Mouse (Mus musculus): ENCODE measurements around the gene Lmf1. TPM values are rescaled to one million over a fixed set of nuclear protein-coding genes. Genes with fewer than 3 reads are reported as not detected.
A peak's percentile ranks its signal among the peaks of the same experiment; 100 is the strongest.

Gene Lmf1
- polyA plus RNA-seq, 1 experiment from 2014 or later: 20.9 TPM

DNA sequence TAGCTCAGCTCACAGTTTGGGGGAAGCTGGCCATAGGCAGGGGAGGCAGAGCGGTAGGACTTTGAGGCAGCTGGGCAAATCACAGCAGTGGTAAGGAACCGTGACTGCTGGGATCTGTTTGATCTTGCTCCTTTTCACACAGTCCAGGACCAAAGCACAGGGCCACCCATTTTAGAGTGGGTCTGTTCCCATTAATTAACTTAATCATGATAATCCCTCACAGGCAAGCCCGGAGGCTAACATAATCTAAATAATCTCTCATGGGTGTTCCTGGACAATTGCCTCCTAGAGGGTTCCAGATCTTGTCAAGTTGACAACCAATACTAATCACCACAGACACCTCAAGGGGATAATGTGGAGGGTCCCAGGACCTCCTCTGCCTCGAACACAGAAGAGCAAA is 19.3 kb upstream of the Lmf1 start:
- Histone ChIP-seq H3K27ac (peak overlapping the region; percentile 92), H3K36me3 (ENCODE audit: poor library complexity, severe bottlenecking) (no peaks in the 10 kb centered on the region), H3K27me3 (0 out of 2 replicates have a peak, but pooled peaks cover 4% of the 10 kb centered on the region), H3K4me2 (no peak overlapping the region), H3K4me1 (peaks cover 77% of the 10 kb centered on the region), H3K9me3 (replicated peaks) (no peaks in the 10 kb centered on the region), H3K9ac (no peak overlapping the region), H3K4me3 (no peak overlapping the region)
- ATAC-seq: no peak
- WGBS: 15% methylated on average over 4 of the region's 4 CpGs

DNA sequence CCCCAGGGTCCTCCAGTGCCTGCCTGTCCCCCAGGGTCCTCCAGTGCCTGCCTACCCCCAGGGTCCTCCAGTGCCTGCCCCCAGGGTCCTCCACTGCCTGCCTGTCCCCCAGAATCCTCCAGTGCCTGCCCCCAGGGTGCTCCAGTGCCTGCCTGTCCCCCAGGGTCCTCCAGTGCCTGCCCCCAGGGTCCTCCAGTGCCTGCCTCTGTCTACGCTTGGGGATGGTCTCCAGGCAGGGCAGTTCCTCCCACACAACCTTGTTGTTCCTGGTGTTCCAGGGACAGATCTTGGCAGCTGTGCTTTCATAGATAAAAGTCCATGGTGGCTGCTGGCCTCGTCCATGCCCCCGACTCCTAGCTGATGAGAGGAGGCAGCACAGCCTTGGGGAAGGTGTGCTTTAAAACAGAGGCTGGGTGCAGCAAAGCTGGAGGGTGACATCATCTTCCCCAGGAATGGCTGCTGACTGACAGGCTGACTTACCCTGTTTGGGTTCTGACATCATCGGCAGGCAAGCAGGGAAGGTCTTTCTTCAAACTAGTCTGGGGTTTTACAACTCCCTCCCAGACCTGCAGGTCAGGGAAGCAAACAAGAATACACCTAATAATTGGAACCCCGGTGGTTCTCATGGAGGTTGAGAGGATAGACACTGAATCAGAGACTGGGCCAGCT is 18.2 kb upstream of the Lmf1 start:
- 0 out of 2 replicates have a peak, but pooled peaks cover 2% of the 10 kb centered on the region for H3K27me3 ChIP-seq
- 25% methylated on average over 5 of the region's 5 CpGs for WGBS
- peaks cover 83% of the 10 kb centered on the region for H3K4me1 ChIP-seq
- H3K4me2 ChIP-seq: peak overlapping the region; percentile 32
- no peak overlapping the region for H3K4me3 ChIP-seq
- ATAC-seq: no peak
- H3K36me3 ChIP-seq (ENCODE audit: poor library complexity, severe bottlenecking): no peaks in the 10 kb centered on the region
- H3K9ac ChIP-seq: peak overlapping the region; percentile 30; the same call in 1 of the 2 replicates
- H3K9me3 ChIP-seq (replicated peaks): no peaks in the 10 kb centered on the region
- H3K27ac ChIP-seq: peak overlapping the region; percentile 92

DNA sequence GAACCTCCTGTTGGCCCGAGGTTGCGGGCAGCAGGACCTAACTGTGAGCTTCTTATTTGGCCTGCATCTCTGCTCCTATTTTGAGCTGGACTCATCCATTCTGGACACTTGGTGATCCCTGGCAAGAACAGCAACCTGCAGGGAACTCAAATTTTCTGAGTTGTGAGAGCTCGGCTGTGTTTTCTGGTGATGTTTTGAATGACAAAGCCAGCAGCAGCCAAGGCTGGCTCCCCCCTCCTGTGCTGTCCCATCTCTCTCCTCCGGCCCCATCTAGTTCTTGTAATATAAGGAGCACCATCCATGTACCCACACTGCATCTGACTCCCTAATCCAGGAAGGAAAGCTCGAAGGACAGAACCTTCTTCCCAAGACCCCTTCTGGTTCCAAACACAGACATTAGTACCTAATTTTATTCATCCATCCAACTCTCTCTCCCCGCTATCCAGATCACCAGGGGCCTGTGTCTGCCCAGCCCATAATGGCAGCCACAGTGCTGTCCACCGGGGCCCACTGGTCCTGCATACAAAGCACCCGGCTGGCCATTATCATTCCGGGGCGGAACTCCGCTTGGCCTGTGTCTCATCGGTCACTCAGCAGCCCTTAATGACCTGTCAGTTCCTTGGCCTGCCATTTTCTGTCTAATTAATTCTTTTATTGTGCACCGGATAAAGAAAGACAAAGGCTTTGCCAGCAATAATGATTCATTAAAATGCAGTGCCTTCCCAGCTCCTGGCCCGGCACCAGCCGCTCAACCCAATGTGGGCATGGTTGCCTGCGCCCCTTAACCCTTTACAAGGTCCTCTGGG is 17.5 kb upstream of the Lmf1 start:
- H3K4me1 ChIP-seq: peaks cover 83% of the 10 kb centered on the region
- no peaks in the 10 kb centered on the region for H3K9me3 ChIP-seq (replicated peaks)
- no peak overlapping the region for H3K9ac ChIP-seq
- peak overlapping the region; percentile 32 for H3K4me2 ChIP-seq
- H3K27me3 ChIP-seq: no peaks in the 10 kb centered on the region
- H3K36me3 ChIP-seq (ENCODE audit: poor library complexity, severe bottlenecking): no peaks in the 10 kb centered on the region
- H3K4me3 ChIP-seq: no peak overlapping the region
- peak overlapping the region; percentile 92 for H3K27ac ChIP-seq
- ATAC-seq: peak; percentile 89
- 8% methylated on average over 16 of the region's 16 CpGs for WGBS

DNA sequence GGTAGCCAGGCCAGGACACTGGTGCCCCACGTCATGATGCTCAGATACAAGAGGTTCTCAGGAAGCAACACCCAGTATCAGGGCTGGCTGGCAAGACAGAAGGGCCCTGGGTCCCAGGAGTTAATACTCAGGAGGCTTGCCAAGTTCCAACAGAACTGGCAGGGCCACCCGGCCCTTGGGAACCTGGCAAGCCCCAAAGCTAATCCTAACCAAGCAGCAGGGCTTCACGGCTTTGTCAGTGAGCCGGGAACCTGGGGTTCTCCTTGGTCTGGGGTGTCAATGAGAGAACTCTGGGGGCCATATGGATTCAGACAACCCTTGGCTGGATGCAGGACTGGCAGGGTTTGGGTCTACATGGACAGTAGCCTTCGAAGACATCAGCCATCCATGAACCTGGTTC is 14.4 kb upstream of the Lmf1 start:
- Histone ChIP-seq H3K9me3 (replicated peaks) (no peaks in the 10 kb centered on the region), H3K4me3 (no peak overlapping the region), H3K36me3 (ENCODE audit: poor library complexity, severe bottlenecking) (peaks cover 9% of the 10 kb centered on the region; the same call in 1 of the 2 replicates), H3K9ac (no peak overlapping the region), H3K4me1 (peaks cover 93% of the 10 kb centered on the region), H3K27ac (peak overlapping the region; percentile 41), H3K4me2 (peak overlapping the region; percentile 29), H3K27me3 (peaks cover 9% of the 10 kb centered on the region)
- ATAC-seq: no peak
- 58% methylated on average over 5 of the region's 5 CpGs for WGBS

DNA sequence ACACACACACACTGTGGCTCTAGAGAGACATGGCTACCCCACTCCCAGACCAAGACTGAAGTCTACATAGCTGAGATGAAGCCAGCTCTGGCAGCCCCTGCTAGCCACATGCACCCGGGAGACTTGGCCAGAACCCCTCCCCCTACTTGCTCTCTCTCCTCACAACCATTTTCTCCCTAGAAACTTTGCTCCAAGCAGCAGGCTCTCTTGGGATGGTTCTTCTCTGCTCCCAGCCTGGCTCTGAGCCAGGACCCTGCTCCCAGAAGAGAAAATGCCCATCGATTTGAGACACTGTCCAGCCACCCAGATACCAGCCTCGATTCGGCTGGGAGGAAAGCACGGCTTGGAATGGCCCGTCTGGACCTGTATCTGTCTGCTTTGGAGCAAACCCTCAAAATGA is 13.6 kb upstream of the Lmf1 start:
- WGBS: 19% methylated on average over 6 of the region's 6 CpGs
- H3K4me1 ChIP-seq: peaks cover 93% of the 10 kb centered on the region
- peaks cover 15% of the 10 kb centered on the region for H3K27me3 ChIP-seq
- H3K4me3 ChIP-seq: no peak overlapping the region
- no peak for ATAC-seq
- peak overlapping the region; percentile 14 for H3K9ac ChIP-seq
- peak overlapping the region; percentile 47 for H3K4me2 ChIP-seq
- H3K9me3 ChIP-seq (replicated peaks): no peaks in the 10 kb centered on the region
- peaks cover 9% of the 10 kb centered on the region; the same call in 1 of the 2 replicates for H3K36me3 ChIP-seq (ENCODE audit: poor library complexity, severe bottlenecking)
- H3K27ac ChIP-seq: peak overlapping the region; percentile 72

DNA sequence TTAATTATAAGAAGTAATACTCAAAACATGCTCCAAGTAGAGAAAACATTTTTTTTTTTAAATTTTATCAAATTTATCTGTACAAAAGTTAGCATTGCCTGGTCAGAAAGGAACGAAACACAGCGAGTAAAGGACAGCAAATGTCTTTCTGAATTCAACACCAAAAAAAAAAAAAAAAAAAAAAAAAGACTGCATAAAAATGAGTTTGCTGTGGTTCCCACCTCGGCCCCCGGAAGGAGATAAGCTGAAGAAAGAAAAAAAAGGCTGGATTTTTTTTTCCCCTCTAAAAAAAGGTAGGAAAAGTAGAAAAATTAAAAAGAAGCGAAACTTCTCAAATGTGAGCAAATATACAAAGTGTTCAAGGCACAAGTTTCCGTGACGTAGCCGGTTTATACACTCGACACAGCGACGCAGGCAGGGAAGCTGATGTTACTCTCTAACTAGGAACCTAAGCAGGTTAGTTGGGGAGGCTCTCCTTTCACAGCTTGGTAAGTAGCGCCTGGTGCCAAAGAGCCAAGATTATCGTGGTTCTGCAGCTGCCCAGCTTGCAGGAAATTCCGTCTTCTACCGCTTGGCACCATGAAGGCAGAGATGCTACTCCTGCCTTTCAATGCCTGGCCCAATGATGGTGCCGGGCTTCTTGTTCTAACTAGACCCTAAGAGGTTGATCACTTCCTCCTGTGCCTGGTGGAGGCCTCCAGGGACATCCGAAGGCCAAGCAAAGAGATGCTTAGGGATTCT is 12.9 kb upstream of the Lmf1 start:
- Histone ChIP-seq H3K4me2 (peak overlapping the region; percentile 82), H3K36me3 (ENCODE audit: poor library complexity, severe bottlenecking) (peaks cover 9% of the 10 kb centered on the region; the same call in 1 of the 2 replicates), H3K9ac (peak overlapping the region; percentile 14; the same call in 1 of the 2 replicates), H3K4me3 (peak overlapping the region; percentile 11), H3K4me1 (peaks cover 93% of the 10 kb centered on the region), H3K27me3 (peaks cover 22% of the 10 kb centered on the region), H3K27ac (peak overlapping the region; percentile 72), H3K9me3 (replicated peaks) (no peaks in the 10 kb centered on the region)
- ATAC-seq: no peak
- WGBS: 73% methylated on average over 17 of the region's 17 CpGs

DNA sequence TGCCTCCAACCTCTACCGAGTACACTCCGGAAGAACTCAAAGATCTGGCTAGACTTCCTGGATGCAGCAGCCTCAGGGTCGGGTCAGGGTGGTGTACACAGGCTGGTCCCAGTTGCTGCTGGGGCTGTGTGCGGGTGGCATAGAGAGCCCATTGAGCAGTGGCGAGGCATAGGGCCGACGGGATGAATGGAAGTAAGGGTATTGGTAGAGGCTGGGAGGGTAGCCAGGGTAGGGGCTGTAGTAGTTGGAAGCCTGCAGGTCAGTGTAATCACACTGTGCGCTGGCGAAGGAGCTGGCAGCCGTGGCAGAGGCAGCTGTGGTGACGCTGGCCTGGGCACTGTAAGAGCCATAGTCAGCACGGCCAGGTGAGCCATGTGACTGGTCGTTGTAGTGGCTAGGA is 11.6 kb upstream of the Lmf1 start:
- peak overlapping the region; percentile 82 for H3K4me2 ChIP-seq
- H3K27me3 ChIP-seq: peaks cover 33% of the 10 kb centered on the region
- H3K4me1 ChIP-seq: peaks cover 87% of the 10 kb centered on the region
- 0 out of 2 replicates have a peak overlapping the region, but pooled peaks have one; percentile 69 for H3K9ac ChIP-seq
- WGBS: 83% methylated on average over 13 of the region's 13 CpGs
- peaks cover 9% of the 10 kb centered on the region; the same call in 1 of the 2 replicates for H3K36me3 ChIP-seq (ENCODE audit: poor library complexity, severe bottlenecking)
- H3K4me3 ChIP-seq: peak overlapping the region; percentile 53
- peak overlapping the region; percentile 26; the same call in 1 of the 2 replicates for H3K27ac ChIP-seq
- no peak for ATAC-seq
- no peaks in the 10 kb centered on the region for H3K9me3 ChIP-seq (replicated peaks)

DNA sequence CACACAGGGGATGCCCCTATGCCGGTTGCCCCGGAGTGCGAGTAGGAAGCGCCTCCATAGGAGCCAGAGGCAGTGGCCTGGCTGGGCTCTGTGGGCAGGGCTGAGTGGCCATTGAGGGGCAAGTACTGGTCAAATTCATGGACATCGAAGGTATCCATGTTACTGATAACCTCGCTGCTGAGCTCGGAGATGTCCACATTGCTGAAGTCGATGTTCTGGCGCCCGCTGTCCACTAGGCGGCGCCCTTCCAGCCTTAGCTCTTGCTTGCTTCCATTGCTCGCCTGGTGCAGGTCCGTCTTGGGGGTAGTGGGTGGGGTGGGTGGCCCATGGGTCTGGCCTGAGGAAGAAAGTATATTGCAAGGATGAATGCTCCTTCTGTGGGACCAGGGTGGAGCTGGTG is 11.1 kb upstream of the Lmf1 start:
- 22% methylated on average over 14 of the region's 14 CpGs for WGBS
- Histone ChIP-seq H3K9ac (peak overlapping the region; percentile 69; the same call in 1 of the 2 replicates), H3K27ac (peak overlapping the region; percentile 59), H3K9me3 (replicated peaks) (no peaks in the 10 kb centered on the region), H3K36me3 (ENCODE audit: poor library complexity, severe bottlenecking) (peaks cover 9% of the 10 kb centered on the region; the same call in 1 of the 2 replicates), H3K4me1 (peaks cover 83% of the 10 kb centered on the region), H3K4me2 (peak overlapping the region; percentile 82), H3K4me3 (peak overlapping the region; percentile 53), H3K27me3 (peaks cover 38% of the 10 kb centered on the region)
- peak; percentile 14 for ATAC-seq

DNA sequence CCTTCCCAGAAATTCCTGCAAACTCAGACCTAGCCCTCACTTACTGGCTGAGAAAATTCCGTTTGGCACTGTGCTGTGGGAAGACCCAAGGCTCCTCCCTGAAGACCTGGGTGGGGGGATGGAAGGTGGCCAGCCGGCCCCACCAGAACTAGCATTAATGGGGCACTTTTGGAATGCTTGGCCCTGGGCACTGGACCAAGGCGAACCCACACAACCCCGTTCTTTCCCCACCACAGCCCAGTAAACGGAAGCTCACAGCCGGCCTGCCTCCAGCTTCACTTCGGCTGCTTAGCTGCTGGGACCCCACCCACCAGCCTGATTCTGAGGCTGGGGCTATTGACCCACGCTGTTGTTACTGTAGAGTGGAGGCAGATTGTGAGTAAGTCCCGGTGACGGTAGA is 10.7 kb upstream of the Lmf1 start:
- peak overlapping the region; percentile 53 for H3K4me3 ChIP-seq
- peak overlapping the region; percentile 69 for H3K9ac ChIP-seq
- peak overlapping the region; percentile 59 for H3K27ac ChIP-seq
- WGBS: 36% methylated on average over 10 of the region's 10 CpGs
- peaks cover 9% of the 10 kb centered on the region; the same call in 1 of the 2 replicates for H3K36me3 ChIP-seq (ENCODE audit: poor library complexity, severe bottlenecking)
- peak overlapping the region; percentile 82 for H3K4me2 ChIP-seq
- H3K27me3 ChIP-seq: peaks cover 39% of the 10 kb centered on the region
- H3K4me1 ChIP-seq: peaks cover 81% of the 10 kb centered on the region
- no peak; the same call in 1 of the 2 replicates for ATAC-seq
- no peaks in the 10 kb centered on the region for H3K9me3 ChIP-seq (replicated peaks)

DNA sequence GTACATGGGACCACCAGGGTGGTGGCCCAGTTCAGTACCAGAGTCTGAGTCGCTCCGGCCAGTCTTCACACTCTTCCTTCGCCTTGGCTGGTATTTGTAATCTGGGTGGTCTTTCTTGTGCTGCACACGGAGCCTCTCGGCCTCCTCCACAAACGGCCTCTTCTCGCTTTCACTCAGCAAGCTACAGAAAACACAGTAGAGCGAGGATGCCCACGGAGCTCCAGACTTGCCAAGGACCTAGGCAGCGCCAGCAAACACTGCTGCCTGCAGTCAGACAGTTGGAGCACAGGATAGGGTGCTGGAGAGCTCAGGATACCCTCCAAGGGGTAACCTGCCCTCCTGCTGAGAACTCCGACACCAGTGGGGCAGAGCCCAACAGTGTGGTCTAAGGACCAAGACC is 10.0 kb upstream of the Lmf1 start:
- H3K9ac ChIP-seq: peak overlapping the region; percentile 69
- 54% methylated on average over 11 of the region's 11 CpGs for WGBS
- peak overlapping the region; percentile 53 for H3K4me3 ChIP-seq
- H3K27ac ChIP-seq: peak overlapping the region; percentile 42; the same call in 1 of the 2 replicates
- H3K4me2 ChIP-seq: peak overlapping the region; percentile 82
- H3K36me3 ChIP-seq (ENCODE audit: poor library complexity, severe bottlenecking): peaks cover 9% of the 10 kb centered on the region; the same call in 1 of the 2 replicates
- no peak for ATAC-seq
- no peaks in the 10 kb centered on the region for H3K9me3 ChIP-seq (replicated peaks)
- peaks cover 76% of the 10 kb centered on the region for H3K4me1 ChIP-seq
- H3K27me3 ChIP-seq: peaks cover 43% of the 10 kb centered on the region

DNA sequence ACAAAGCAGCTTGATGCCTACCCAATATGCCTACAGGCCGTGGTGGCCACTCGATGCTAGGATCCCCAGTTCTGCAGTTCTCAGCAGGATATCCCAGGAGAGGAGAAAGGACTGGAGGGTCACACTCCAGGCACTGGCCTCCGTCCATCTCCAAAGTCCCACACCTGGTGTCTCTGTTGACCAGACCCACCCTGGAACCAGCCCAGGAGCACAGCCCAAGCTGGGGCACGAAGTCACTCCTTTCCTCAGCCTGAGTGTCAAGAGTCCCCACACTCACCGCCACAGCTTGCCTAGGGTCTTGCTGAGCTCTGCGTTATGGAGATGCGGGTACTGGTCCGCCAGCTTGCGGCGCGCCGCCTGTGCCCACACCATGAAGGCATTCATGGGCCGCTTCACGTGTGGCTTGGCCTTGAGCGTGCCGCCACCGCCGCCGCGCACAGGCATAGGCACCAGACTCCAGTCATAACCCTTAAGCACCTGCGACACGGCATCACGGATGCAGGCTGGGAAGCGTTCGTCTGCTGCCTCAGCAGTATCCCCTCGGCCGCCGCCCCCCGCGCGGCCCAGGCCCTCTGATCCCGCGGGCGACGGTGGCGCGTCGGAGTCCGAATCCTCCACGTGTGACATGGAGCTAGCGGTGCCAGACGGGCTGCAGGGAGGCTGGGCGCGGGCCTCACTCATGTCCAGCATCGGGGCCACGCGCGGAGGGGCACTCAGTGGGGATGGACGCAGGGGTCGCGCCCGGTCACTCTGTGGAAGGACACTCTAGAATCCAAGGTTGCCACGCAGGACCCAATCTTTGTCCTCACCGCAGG is 8.8 kb upstream of the Lmf1 start:
- no peak overlapping the region for H3K27ac ChIP-seq
- H3K4me3 ChIP-seq: peak overlapping the region; percentile 53
- H3K9me3 ChIP-seq (replicated peaks): no peaks in the 10 kb centered on the region
- WGBS: 2% methylated on average over 41 of the region's 54 CpGs
- H3K4me1 ChIP-seq: peaks cover 68% of the 10 kb centered on the region
- peak overlapping the region; percentile 82 for H3K4me2 ChIP-seq
- peaks cover 48% of the 10 kb centered on the region for H3K27me3 ChIP-seq
- peaks cover 9% of the 10 kb centered on the region; the same call in 1 of the 2 replicates for H3K36me3 ChIP-seq (ENCODE audit: poor library complexity, severe bottlenecking)
- H3K9ac ChIP-seq: peak overlapping the region; percentile 69
- ATAC-seq: peak; percentile 7; the same call in 1 of the 2 replicates
